Mouse (Mus musculus): ENCODE data around the gene Btbd11.

- TF ChIP-seq CTCF (IDR thresholded peaks at IDR 0.05; ENCODE audit: low read depth, low read length) (no peak), EP300 (IDR thresholded peaks at IDR 0.05; ENCODE audit: insufficient read depth, low read depth, low read length) (peak; percentile 100), POLR2A (IDR thresholded peaks at IDR 0.05; ENCODE audit: insufficient read depth, low read length) (no peak)
Measured at GRCm38 (mm10) chr10:85539510-85540120, 153.0 kb downstream of the Btbd11 start.
